Mouse (Mus musculus): ENCODE results near the gene Snapc3. TPM values are rescaled to one million over a fixed set of nuclear protein-coding genes. Genes with fewer than 3 reads are reported as not detected.

Gene Snapc3
- total RNA-seq (2021), result 10 to 100 TPM; 16.4 to 19.0 TPM
- long read RNA-seq, experiment 1, transcript Snapc3-201 (9 exons, 1,405 nt), result major isoform, 9 of 17 reads
- long read RNA-seq, experiment 1, partial matches to known transcripts, result 0 of 17 reads
- long read RNA-seq, experiment 1, other reads (novel, unspliced or antisense), result 1 of 17 reads
- long read RNA-seq, experiment 2, transcript Snapc3-201 (9 exons, 1,405 nt), result major isoform, 17 of 24 reads
- long read RNA-seq, experiment 2, partial matches to known transcripts, result 0 of 24 reads
- long read RNA-seq, experiment 2, other reads (novel, unspliced or antisense), result 3 of 24 reads

DNA sequence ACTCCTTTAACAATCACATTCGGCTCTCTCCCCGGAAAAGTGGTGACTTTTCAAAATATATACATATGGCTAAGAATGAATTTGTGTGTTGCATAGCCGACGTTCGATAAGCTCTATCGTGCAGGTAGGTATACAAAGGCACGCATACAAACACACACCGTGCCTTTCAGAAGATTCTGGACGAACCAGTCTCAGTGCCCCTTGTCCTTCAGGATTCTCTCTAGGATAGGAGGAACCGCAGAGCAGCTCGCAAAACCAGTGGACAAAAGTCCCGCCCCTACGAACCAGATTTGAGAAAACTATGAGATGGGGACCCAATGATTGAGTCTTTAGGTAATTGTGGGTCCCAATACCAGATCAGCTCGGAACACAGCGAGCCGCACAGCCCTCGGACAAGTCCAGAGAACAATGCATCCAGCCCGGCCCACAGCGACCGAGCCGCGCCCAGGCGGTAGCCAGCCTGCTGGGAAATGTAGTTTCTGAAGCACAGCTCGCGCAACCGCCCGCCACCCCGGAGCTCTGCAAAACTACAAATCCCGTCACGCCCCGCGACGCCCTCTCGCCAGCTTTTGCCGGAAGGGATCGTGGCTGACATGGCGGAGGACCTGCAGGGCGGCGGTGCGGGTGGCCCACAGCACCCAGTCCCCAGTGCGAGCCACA lies at the start of gene Snapc3:
Snapc3 (plus strand) TSS at position 565 of the 660 bp plus-strand sequence.
- peak; percentile 94 for DNase-seq

DNA sequence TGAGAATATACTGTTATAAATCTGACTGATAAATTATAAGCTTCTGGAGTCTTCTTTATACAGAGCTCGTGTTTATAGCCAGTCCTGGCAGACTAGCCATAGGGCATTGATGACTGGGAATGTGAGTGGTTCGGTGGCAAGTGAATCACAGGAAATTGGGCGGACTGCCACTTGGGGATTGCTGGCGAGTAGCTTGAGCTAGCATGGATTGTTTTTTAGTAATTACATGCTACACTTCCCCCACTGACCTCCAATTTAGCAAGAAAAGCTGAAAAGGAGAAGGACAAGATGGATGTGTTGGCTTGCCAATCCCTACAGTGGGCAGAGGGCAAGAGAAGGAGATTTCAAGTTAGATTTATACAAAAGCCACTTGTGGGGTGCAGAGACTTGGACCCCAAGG lies 44.1 kb upstream of the Snapc3 start:
- DNase-seq, result no peak

DNA sequence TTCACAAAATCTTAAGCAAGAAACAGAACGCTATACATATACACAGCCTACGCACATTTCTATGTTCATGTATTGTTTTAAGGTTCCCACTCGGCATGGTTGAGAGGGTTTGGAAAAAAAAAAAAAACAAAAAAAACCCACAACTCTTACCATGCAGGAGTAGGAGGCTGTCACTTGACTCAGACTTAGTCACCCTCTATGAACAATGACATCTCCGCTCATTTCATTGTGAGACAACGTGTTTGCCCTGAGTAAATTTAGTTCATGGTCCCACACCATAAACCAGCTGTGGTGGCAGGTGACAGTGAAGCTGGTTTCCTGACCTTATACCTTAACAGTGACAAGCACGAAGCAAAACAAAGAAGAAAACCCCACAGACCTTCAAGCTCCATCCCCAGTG lies 41.9 kb upstream of the Snapc3 start:
- DNase-seq, result no peak

DNA sequence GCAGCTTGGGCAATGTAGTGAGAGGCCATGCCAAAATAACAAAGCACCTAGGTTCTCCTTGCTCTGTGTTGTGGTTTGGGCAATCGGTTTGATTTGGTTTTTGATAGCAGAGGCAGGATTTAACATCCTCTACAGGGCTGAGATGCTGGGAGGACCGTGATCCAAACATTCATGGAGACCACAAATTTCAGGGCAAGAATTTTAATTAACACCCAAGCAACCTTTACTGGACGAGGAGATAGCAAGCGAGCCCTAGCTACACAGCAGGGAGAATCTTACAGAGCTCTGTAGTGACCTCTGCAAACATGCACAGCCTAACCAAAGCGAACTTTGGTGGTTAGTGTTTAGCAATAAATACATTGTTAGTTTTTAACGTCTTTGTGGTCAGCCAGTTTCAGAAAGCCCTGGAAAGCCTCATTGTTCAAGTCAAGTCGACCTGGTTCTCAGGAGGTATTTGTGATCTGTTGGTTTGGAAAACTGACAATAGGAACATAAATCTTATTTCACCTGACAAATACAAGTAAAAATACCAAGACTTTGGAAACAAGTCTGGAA lies 41.0 kb upstream of the Snapc3 start:
- DNase-seq, result no peak

DNA sequence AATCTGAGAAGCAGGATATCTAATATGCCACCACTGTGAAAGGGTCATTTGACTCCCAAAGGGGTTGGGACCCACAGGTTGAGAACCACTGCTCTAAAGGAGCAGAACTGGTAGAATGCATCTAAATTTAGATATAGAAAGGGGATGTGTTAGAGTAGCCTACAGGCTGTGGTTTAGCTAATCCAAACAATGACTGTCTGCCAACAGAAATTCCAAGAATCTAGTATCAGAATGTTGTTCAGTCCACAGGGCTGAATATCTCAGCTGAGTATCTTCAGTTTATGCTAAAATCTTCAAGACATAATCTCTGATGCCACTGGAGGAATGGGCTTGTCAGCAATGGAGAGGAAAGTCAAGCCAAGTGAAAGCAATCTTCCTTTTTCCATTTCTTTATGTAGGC lies 38.5 kb upstream of the Snapc3 start:
- no peak for DNase-seq

DNA sequence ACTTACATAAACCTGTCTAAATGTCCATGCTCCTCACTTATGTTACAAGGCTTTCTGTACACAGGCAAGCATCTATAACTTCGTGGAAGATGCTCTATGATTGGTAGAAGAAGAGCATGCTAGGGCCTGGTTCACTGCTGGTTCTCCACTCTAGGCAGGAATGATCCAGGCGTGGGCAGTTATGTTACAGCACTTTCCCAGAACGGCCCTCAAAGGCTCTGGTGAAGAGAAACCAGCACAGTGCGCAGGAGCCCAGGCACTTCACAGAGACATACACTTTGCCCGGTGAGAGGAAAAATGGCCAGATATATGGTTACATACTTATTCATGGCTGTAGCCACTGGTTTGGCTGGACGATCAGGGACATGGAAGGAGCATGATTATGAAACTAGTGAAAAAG lies 37.8 kb upstream of the Snapc3 start:
- no peak for DNase-seq

DNA sequence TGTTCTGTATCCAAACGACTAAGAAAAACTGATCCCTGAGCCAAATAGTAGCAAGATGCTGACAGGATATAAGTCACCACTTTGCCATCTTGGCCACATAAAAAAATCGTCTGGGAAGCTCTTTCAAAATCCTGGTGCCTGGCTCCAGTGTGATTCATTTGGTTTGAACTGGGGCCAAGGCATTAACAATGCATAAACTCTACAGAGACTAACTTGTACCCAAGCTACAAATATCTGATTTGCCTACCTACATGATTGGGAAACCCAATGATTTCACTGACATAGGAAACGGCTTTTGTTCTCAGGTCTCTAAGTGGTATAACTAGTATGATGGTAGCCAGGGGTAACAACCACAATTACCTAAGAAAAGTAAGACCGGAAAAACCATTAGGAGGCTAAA lies 37.3 kb upstream of the Snapc3 start:
- DNase-seq, result no peak

DNA sequence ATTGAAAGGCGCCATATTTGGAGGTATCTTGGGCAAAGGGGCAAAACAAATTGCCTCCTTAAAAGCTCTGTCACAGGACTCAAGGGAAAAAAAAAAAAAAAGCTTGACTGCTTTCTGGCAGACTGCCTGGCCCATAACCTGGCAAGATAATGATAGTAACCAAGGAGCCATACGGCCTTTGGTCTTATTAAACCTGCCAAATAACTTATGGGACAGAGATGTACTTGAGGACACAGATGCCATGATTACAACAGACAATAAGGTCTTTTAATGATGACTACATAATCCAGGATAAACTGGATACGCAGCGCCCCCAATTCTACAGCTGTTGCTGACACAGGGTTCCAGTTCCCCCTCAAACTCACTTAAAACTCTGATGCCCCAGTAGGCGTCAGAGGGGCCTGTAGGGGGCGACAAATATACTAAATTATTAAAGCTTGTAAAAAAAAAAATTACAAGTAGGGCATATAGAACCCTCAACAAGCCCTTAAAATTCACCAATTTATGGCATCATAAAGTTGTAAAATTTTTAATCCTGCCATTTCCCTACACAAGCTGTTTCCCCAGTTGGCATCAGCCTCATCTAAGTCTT lies 33.5 kb upstream of the Snapc3 start:
- peak; percentile 26 for DNase-seq

DNA sequence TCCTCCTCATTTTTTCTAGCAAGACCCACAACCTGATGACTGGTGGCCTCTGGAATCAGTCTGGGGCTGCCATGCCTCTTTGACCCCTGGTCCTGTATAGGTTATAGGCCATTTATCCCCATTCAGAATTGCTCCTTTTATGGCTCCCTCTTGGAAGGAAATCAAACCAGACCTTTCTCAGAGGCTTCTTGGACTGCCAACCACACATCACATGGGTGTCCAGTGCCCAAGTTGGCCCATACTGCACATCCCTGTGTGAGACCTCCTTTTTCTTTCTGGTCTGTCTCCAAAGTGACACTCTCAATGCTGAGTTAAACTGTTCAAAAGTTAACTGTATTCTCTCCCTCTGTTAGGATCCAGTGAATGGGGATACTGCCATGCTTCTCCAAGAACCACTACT lies 32.4 kb upstream of the Snapc3 start:
- DNase-seq, result no peak

DNA sequence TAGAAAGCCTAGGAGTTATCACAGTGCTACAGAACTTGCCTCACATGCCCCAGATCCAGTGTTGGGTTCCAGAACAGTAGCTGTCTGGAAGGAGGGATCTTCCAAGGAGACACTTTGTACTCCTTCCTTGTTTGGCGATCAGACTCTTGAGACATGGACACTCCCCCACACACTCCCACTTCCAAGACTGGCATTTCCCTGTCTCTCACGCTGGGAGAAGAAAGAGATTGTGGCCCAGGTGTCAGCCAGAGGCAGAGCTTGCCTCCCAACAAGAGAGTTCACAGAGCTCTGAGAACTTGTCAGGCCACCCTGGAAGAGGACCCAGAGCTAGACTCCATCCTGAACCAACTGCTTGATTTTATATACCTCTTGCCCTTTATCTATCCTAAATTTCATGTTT lies 27.0 kb upstream of the Snapc3 start:
- no peak for DNase-seq

DNA sequence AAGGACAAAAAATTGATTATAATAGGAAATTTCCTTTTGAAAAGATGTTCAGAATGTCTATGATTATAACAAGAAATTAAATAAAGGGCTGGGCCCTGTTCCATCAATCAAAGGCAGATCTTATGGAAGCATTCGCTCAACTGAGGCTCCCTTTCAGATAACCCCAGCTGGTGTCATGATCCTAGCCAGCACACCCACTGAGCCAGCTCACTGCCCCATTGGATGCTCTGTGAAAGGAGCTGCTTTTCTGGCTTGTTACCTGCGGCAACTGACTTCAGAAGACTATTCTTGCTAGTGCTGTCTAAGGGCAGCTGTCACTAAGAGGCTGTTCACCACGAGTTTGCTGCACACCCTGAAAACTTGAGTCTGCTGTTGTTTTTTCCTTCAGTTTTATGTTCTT lies 25.6 kb upstream of the Snapc3 start:
- no peak for DNase-seq

DNA sequence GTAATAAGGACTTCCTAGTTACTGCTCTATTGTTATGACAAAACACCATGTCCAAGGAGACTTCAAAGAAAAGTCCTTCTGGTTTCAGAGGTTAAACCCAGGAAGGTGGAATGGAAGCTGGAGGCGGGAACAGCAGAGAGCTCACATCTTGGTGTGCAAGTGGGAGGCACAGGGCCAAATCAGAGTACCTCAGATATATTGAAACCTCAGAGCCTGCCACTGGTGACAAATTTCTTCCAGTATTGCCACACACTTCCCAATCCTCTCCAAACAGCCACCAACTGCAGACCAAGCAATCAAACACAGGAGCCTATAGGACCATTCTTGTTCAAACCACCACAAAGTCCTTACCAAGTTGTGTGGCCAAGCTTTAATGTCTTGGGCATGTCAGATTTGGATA lies 23.8 kb upstream of the Snapc3 start:
- no peak for DNase-seq

DNA sequence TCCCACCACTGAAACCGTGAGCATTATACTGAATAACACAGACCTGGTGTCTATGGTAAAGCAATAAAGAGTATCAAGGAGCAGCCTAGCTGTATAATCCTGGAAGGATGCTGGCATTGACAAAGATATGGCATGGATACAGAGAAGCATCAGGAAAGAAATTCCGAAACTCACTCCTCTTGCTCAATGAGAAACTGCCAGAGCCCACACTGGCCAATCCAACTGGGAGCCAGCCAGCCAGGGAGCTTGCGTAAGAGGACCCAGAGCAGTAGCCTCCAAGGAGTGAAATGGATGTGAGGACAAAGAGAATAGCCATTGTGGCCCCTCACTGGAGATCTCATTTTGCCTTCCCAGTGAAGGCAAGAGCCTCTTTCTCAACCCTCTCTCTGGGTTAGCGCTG lies 21.2 kb upstream of the Snapc3 start:
- DNase-seq, result peak; percentile 54

DNA sequence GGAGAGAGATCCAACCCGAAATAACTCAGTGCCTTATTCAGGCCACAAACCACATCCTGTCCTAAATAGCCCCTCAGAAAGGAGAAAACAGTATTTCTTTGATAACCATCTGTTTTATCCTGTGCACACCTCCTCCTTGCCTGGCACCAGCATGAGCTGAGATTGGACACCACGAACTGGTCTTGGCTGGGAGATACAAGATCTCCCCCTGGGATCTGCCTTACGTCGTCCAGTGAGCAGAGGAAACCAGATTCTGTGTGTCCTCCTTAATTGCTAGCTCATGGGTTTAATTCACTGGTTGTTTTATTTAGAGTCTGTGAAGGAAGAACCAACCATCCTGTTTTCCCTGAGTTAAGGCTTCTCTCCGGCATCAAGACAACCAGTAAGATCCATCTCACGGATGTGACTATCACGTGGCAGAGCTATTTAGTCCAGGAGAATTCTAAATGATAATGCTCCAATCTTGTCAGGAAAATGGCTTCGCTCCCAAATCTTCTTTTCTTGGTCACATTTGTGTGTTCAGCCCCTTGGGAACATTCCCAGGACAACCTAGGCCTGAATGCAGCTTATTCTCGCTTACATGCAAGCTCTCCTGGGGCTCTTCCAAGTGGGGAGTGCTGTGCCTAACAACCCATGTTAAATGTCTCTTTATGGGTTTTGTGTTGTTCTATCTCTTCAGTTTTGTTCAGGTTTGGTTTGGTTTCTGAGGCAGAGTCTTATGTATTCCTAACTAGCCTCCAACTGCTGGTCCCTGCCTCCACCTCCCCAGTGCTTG lies 20.3 kb upstream of the Snapc3 start:
- no peak for DNase-seq

DNA sequence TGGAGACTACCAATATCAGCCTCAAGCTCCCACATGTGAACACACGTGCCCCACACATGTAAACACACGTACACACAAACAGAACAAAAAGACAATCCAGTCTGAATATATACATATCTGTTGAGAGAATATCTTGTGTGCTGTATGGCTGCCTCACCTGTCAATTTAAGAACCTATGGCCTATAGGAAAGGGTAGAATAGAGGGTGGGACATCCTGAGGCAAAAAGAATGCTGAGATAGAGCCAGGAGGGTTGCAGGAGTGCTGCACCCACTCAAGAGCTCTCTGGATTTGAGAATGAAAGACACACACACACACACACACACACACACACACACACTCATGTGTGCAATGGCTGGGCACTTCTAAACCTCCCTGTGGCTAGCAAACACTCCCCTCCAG lies 19.0 kb upstream of the Snapc3 start:
- no peak for DNase-seq

DNA sequence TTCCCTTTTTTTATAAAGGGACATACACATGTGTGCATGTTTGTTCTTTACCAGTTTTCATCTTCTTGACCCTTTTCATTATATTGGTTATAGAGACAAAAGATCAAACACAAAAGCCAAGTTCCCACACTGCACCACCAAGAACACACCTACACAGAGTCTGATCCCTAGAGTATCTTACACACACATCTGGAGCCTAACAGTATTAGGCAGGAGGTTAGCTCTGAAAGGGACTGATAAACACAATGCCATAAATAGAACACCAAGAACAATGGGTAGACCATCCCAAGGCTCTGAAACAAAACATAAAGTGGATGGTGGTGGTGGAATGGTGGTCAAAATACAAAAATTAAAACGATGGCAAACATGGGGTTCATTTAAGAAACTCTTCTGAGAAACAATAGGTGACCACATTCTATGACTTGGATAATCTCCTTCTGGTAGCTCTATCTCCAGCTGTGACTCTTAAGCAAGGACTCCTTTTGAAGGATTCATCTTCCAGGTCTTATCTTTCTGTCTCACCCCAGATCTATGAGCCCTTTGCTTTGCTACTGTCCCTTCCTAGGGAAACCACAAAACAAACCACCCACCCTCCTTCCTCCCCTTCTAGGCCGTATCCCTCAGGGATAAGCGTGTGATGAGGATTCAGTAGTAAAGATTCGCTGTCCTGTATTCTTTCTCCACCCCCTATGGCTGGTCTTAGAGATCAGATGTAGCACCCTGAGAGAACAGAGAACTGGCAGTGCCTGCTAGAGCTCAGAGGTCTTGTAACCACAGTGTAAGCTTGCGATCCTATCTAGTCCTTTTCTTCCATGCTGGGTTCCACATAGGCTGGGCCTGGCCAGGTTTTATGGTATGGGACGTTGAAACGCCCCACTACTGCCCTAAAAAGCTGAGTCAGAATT lies 16.6 kb upstream of the Snapc3 start:
- DNase-seq, result no peak

DNA sequence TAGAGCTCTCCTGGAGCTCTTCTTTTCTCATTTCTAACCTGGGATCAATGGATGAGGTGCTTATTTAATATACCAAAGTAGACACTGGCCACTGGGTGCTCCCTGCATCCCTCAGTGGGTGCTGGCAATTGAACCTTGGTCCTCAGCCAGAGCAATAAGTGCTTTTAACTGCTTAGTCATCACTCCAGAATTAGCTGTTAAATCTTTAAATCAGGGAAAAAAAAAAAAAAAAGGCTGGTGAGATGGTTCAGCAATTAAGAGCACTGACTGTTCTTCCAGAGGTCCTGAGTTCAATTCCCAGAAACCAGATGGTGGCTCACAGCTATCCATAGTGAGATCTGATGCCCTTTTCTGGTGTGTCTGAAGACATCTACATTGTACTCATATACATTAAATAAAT lies 15.8 kb upstream of the Snapc3 start:
- no peak for DNase-seq

DNA sequence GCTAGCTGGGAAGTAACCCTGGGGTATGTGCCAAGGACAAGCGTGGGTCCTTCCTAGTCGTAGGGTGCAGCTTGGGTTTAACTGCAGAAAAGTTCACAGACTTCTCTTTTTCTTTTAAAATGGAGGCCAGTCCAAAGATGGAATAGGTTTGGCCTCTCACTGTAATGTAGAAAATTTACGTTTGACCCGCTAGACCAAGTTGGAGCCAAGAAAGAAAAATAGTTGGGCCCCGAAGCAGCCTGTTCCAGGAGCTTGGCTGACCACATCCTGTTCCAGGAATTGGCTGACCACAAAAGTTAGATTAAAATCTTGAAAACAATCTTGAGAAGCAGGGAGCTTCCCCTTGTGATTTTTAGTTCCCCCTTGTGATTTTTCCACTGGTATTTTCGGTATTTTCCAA lies 9.8 kb upstream of the Snapc3 start:
- no peak for DNase-seq

DNA sequence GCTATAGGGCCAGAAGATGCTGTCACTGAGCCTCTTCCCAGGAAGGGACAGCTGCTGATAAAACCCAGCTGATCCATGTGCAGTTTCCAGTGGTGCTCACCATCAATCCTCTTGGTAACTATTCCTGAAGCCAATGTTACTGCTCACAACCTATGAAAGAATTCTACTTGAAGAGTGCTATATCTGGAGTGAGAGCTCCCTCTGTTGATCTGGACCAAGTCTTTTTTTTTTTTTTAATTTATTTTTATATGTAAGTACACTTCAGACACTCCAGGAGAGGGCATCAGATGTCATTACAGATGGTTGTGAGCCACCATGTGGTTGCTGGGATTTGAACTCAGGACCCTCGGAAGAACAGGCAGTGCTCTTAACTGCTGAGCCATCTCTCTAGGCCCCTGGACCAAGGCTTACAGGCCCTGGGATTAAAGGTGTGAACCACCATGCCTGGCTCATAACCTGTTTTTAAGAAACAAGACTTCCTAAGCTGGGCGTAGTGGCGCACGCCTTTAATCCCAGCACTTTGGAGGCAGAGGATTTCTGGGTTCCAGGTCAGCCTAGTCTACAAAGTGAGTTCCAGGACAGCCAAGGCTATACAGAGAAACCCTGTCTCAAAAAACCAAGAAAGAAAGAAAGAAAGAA lies 7.5 kb upstream of the Snapc3 start:
- DNase-seq, result no peak

DNA sequence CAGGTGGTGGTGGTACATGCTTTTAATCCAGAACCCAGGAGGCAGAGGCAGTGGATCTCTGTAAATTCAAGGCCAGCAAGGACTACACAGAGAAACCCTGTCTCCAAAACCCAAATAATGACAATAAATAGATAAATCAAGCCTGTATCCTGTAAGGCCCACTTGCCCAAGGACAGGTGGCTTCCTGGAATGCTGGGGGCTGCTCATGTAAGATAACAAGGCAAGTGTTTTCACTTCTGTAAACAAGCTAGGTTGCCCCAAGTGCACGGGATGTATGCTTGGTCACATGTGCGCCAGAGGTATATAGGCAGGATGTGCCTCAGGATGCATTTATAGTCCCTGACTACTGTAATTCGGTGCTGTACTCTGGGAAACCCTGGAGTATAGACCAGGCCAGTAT lies 5.5 kb upstream of the Snapc3 start:
- no peak for DNase-seq

DNA sequence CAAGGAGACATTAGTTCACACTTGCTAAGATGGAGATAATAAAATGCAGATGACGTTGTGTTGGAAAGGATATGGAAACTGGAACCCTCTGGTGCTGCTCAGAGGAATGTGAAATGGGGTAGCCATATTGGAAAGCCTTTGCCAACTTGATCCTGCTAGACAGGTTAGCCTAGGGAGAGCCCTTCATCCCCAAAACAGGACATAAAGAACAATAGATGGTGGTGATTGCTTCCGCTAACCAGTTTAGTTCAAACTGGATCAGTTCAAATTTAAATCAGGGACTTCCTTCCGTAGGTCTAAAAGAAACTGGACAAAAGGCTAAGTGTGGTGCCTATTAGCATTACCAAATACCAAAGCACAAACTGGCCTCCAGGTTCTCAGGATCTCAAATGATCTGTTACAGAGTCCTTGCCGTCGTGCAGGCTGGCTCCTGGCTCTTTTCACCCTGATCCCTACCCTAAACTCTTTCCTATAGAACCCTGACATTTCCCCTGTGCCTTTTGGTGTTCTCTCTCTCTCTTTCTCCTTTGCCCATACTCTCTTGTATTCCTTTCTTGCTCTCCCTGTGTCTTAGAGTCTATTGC lies 3.2 kb upstream of the Snapc3 start:
- no peak for DNase-seq
